Mouse (Mus musculus): Measurements from ENCODE around the gene Igsf10. TPM values are rescaled to one million over a fixed set of nuclear protein-coding genes. Genes with fewer than 3 reads are reported as not detected.
"Not testable (repeated sequence)": the region's sequence is repeated elsewhere in the genome, so short reads cannot be mapped to it uniquely, and the experiment has no call there.

Gene Igsf10
- polyA plus RNA-seq (2014; fragmentation: Nextera tagmentation; extraction: Ambion mirVana): 4.6 and 4.7 TPM in 2 replicates

- H3K9ac ChIP-seq (ENCODE audit: low read length): peak within 1 kb of the TSS; percentile 60
- 3% methylated on average over 23 of the region's 23 CpGs for WGBS
- peak within 1 kb of the TSS; percentile 36; the same call in 1 of the 2 replicates for H3K27ac ChIP-seq (replicated peaks; ENCODE audit: low read depth, low read length)
- no peaks in the 10 kb centered on the region for H3K36me3 ChIP-seq (ENCODE audit: control insufficient read depth, insufficient read depth, low read length)
- ATAC-seq (ENCODE audit: insufficient number of reproducible peaks, low FRiP score, low TSS enrichment, low read depth) (peak; percentile 97), DNase-seq (ENCODE audit: low spot score) (peak; percentile 90)
- no peaks in the 10 kb centered on the region for H3K9me3 ChIP-seq (ENCODE audit: control insufficient read depth, low read length)
- peak within 1 kb of the TSS; percentile 62 for H3K4me3 ChIP-seq (ENCODE audit: low read depth, low read length)
- H3K4me1 ChIP-seq (ENCODE audit: control insufficient read depth, insufficient read depth, low read length): peaks cover 4% of the 10 kb centered on the region; the same call in 1 of the 2 replicates
- no peaks in the 10 kb centered on the region for H3K27me3 ChIP-seq (ENCODE audit: control insufficient read depth, insufficient read depth, low read length)
- peak within 1 kb of the TSS; percentile 72 for H3K4me2 ChIP-seq (ENCODE audit: low read depth, severe bottlenecking)
Observed at GRCm38 (mm10) chr3:59344065-59344905, at the start of gene Igsf10. Gene Igsf10 (minus strand): TSS chr3:59344394.

- Histone ChIP-seq H3K27ac (replicated peaks; ENCODE audit: low read depth, low read length) (no peak overlapping the region), H3K36me3 (ENCODE audit: control insufficient read depth, insufficient read depth, low read length) (no peaks in the 10 kb centered on the region), H3K4me3 (ENCODE audit: low read depth, low read length) (no peak overlapping the region), H3K9ac (ENCODE audit: low read length) (no peak overlapping the region), H3K27me3 (ENCODE audit: control insufficient read depth, insufficient read depth, low read length) (no peaks in the 10 kb centered on the region), H3K4me2 (ENCODE audit: low read depth, severe bottlenecking) (no peak overlapping the region), H3K9me3 (ENCODE audit: control insufficient read depth, low read length) (no peaks in the 10 kb centered on the region), H3K4me1 (ENCODE audit: control insufficient read depth, insufficient read depth, low read length) (no peaks in the 10 kb centered on the region)
- DNase-seq (ENCODE audit: low spot score) (no peak), ATAC-seq (ENCODE audit: insufficient number of reproducible peaks, low FRiP score, low TSS enrichment, low read depth) (no peak)
- WGBS: 79% methylated on average over 1 of the region's 1 CpGs
Observed at GRCm38 (mm10) chr3:59385553-59385952, 41.4 kb upstream of the Igsf10 start.

- ATAC-seq (ENCODE audit: insufficient number of reproducible peaks, low FRiP score, low TSS enrichment, low read depth): no peak
- DNase-seq (ENCODE audit: low spot score): no peak
Observed at GRCm38 (mm10) chr3:59385000-59385399, 40.8 kb upstream of the Igsf10 start.

GRCm38 (mm10) chr3:59384321-59384720 is 40.1 kb upstream of the Igsf10 start:
- H3K9ac ChIP-seq (ENCODE audit: low read length): no peak overlapping the region
- H3K27me3 ChIP-seq (ENCODE audit: control insufficient read depth, insufficient read depth, low read length): no peaks in the 10 kb centered on the region
- no peak overlapping the region for H3K4me2 ChIP-seq (ENCODE audit: low read depth, severe bottlenecking)
- no peaks in the 10 kb centered on the region for H3K9me3 ChIP-seq (ENCODE audit: control insufficient read depth, low read length)
- ATAC-seq (ENCODE audit: insufficient number of reproducible peaks, low FRiP score, low TSS enrichment, low read depth) (no peak), DNase-seq (ENCODE audit: low spot score) (no peak)
- 60% methylated on average over 2 of the region's 2 CpGs for WGBS
- H3K4me1 ChIP-seq (ENCODE audit: control insufficient read depth, insufficient read depth, low read length): no peaks in the 10 kb centered on the region
- H3K4me3 ChIP-seq (ENCODE audit: low read depth, low read length): no peak overlapping the region
- H3K27ac ChIP-seq (replicated peaks; ENCODE audit: low read depth, low read length): no peak overlapping the region
- H3K36me3 ChIP-seq (ENCODE audit: control insufficient read depth, insufficient read depth, low read length): no peaks in the 10 kb centered on the region

More at GRCm38 (mm10) chr3:59385000-59385399, 40.8 kb upstream of the Igsf10 start:
- Histone ChIP-seq H3K9ac (ENCODE audit: low read length) (no peak overlapping the region), H3K9me3 (ENCODE audit: control insufficient read depth, low read length) (no peaks in the 10 kb centered on the region), H3K27ac (replicated peaks; ENCODE audit: low read depth, low read length) (no peak overlapping the region), H3K4me2 (ENCODE audit: low read depth, severe bottlenecking) (no peak overlapping the region), H3K36me3 (ENCODE audit: control insufficient read depth, insufficient read depth, low read length) (no peaks in the 10 kb centered on the region), H3K4me1 (ENCODE audit: control insufficient read depth, insufficient read depth, low read length) (no peaks in the 10 kb centered on the region), H3K27me3 (ENCODE audit: control insufficient read depth, insufficient read depth, low read length) (no peaks in the 10 kb centered on the region), H3K4me3 (ENCODE audit: low read depth, low read length) (no peak overlapping the region)
- WGBS: 85% methylated on average over 3 of the region's 3 CpGs

GRCm38 (mm10) chr3:59378791-59379190 is 34.6 kb upstream of the Igsf10 start:
- not testable (repeated sequence) for H3K36me3 ChIP-seq (ENCODE audit: control insufficient read depth, insufficient read depth, low read length); H3K27me3 ChIP-seq (ENCODE audit: control insufficient read depth, insufficient read depth, low read length)

GRCm38 (mm10) chr3:59361895-59362294 is 17.7 kb upstream of the Igsf10 start:
- H3K4me3 ChIP-seq (ENCODE audit: low read depth, low read length): no peak overlapping the region
- 70% methylated on average over 1 of the region's 1 CpGs for WGBS
- H3K4me1 ChIP-seq (ENCODE audit: control insufficient read depth, insufficient read depth, low read length): no peaks in the 10 kb centered on the region
- H3K27me3 ChIP-seq (ENCODE audit: control insufficient read depth, insufficient read depth, low read length): no peaks in the 10 kb centered on the region
- H3K27ac ChIP-seq (replicated peaks; ENCODE audit: low read depth, low read length): no peak overlapping the region
- no peaks in the 10 kb centered on the region for H3K36me3 ChIP-seq (ENCODE audit: control insufficient read depth, insufficient read depth, low read length)
- no peak overlapping the region for H3K4me2 ChIP-seq (ENCODE audit: low read depth, severe bottlenecking)
- ATAC-seq (ENCODE audit: insufficient number of reproducible peaks, low FRiP score, low TSS enrichment, low read depth) (no peak), DNase-seq (ENCODE audit: low spot score) (no peak)
- no peaks in the 10 kb centered on the region for H3K9me3 ChIP-seq (ENCODE audit: control insufficient read depth, low read length)
- no peak overlapping the region for H3K9ac ChIP-seq (ENCODE audit: low read length)

More at GRCm38 (mm10) chr3:59378791-59379190, 34.6 kb upstream of the Igsf10 start:
- H3K9me3 ChIP-seq (ENCODE audit: control insufficient read depth, low read length); ATAC-seq (ENCODE audit: insufficient number of reproducible peaks, low FRiP score, low TSS enrichment, low read depth); H3K4me3 ChIP-seq (ENCODE audit: low read depth, low read length); H3K27ac ChIP-seq (replicated peaks; ENCODE audit: low read depth, low read length); DNase-seq (ENCODE audit: low spot score); H3K4me2 ChIP-seq (ENCODE audit: low read depth, severe bottlenecking); H3K4me1 ChIP-seq (ENCODE audit: control insufficient read depth, insufficient read depth, low read length); H3K9ac ChIP-seq (ENCODE audit: low read length): not testable (repeated sequence)
- 92% methylated on average over 1 of the region's 1 CpGs for WGBS

- DNase-seq (ENCODE audit: low spot score) (no peak), ATAC-seq (ENCODE audit: insufficient number of reproducible peaks, low FRiP score, low TSS enrichment, low read depth) (peak; percentile 44)
- no peaks in the 10 kb centered on the region for H3K27me3 ChIP-seq (ENCODE audit: control insufficient read depth, insufficient read depth, low read length)
Observed at GRCm38 (mm10) chr3:59360102-59360501, 15.9 kb upstream of the Igsf10 start.

GRCm38 (mm10) chr3:59354156-59354555 is 10.0 kb upstream of the Igsf10 start:
- H3K9ac ChIP-seq (ENCODE audit: low read length): no peak overlapping the region
- no peaks in the 10 kb centered on the region for H3K4me1 ChIP-seq (ENCODE audit: control insufficient read depth, insufficient read depth, low read length)
- no peaks in the 10 kb centered on the region for H3K27me3 ChIP-seq (ENCODE audit: control insufficient read depth, insufficient read depth, low read length)
- 88% methylated on average over 3 of the region's 3 CpGs for WGBS
- no peak overlapping the region for H3K27ac ChIP-seq (replicated peaks; ENCODE audit: low read depth, low read length)
- DNase-seq (ENCODE audit: low spot score): no peak
- no peaks in the 10 kb centered on the region for H3K36me3 ChIP-seq (ENCODE audit: control insufficient read depth, insufficient read depth, low read length)
- no peak for ATAC-seq (ENCODE audit: insufficient number of reproducible peaks, low FRiP score, low TSS enrichment, low read depth)
- H3K4me3 ChIP-seq (ENCODE audit: low read depth, low read length): no peak overlapping the region
- no peak overlapping the region for H3K4me2 ChIP-seq (ENCODE audit: low read depth, severe bottlenecking)
- H3K9me3 ChIP-seq (ENCODE audit: control insufficient read depth, low read length): no peaks in the 10 kb centered on the region

More at GRCm38 (mm10) chr3:59360102-59360501, 15.9 kb upstream of the Igsf10 start:
- no peaks in the 10 kb centered on the region for H3K4me1 ChIP-seq (ENCODE audit: control insufficient read depth, insufficient read depth, low read length)
- H3K36me3 ChIP-seq (ENCODE audit: control insufficient read depth, insufficient read depth, low read length): no peaks in the 10 kb centered on the region
- no peak overlapping the region for H3K4me3 ChIP-seq (ENCODE audit: low read depth, low read length)
- no peak overlapping the region for H3K9ac ChIP-seq (ENCODE audit: low read length)
- H3K27ac ChIP-seq (replicated peaks; ENCODE audit: low read depth, low read length): no peak overlapping the region
- no peaks in the 10 kb centered on the region for H3K9me3 ChIP-seq (ENCODE audit: control insufficient read depth, low read length)
- H3K4me2 ChIP-seq (ENCODE audit: low read depth, severe bottlenecking): no peak overlapping the region
